8 mouse cellular contexts compared by ENCODE assay signal in genomic region chr5:24335888-24336511, GRCm38 (mm10). TPM values are rescaled to one million over a fixed set of nuclear protein-coding genes. Genes with fewer than 3 reads are reported as not detected.
DNase-seq lines count a peak whose midpoint lies in the region; ATAC-seq and TF ChIP-seq lines count a peak whose summit lies in the region.

No protein-coding gene starts in this region.

- H3K36me3 ChIP-seq in forebrain, embryonic 12.5 days (replicated peaks) = peaks cover 6% of the 10 kb centered on the region; the same call in 1 of the 2 replicates
- no peaks in the 10 kb centered on the region for H3K36me3 ChIP-seq in liver, postnatal 0 days (replicated peaks; ENCODE audit: insufficient read depth, low read length)

- ATAC-seq in forebrain, embryonic 12.5 days (ENCODE audit: low FRiP score) = peak; percentile 91
- ATAC-seq in liver, postnatal 0 days = peak; percentile 54; the same call in 1 of the 2 replicates
- ATAC-seq in erythroid progenitor cell, adult 5-6 weeks (replicated peaks; ENCODE audit: low FRiP score, poor library complexity, severe bottlenecking) = no peak

- H3K4me1 ChIP-seq in forebrain, embryonic 12.5 days = peaks cover 31% of the 10 kb centered on the region
- no peaks in the 10 kb centered on the region for H3K4me1 ChIP-seq in liver, postnatal 0 days (ENCODE audit: insufficient read depth)
- H3K4me1 ChIP-seq in olfactory bulb, adult 2 months (ENCODE audit: control insufficient read depth, insufficient read depth, low read length) = peaks cover 24% of the 10 kb centered on the region

- peak; percentile 74 for TF ChIP-seq CTCF in liver, postnatal 0 days (IDR thresholded peaks at IDR 0.05; ENCODE audit: low read depth)
- peak; percentile 80 for TF ChIP-seq CTCF in olfactory bulb, adult 2 months (IDR thresholded peaks at IDR 0.05; ENCODE audit: insufficient read depth, low read depth, low read length)

- no peak overlapping the region for H3K4me3 ChIP-seq in forebrain, embryonic 12.5 days (replicated peaks)
- H3K4me3 ChIP-seq in liver, postnatal 0 days (ENCODE audit: low read depth, low read length) = no peak overlapping the region
- no peak overlapping the region for H3K4me3 ChIP-seq in olfactory bulb, adult 2 months (ENCODE audit: insufficient read depth, low read depth, low read length)

- no peak overlapping the region; the same call in 1 of the 2 replicates for H3K27ac ChIP-seq in forebrain, embryonic 12.5 days
- no peak overlapping the region for H3K27ac ChIP-seq in liver, postnatal 0 days (ENCODE audit: low read depth)
- no peak overlapping the region for H3K27ac ChIP-seq in olfactory bulb, adult 2 months (ENCODE audit: insufficient read depth, low read depth, low read length)

- no peaks in the 10 kb centered on the region for H3K9me3 ChIP-seq in forebrain, embryonic 12.5 days
- no peaks in the 10 kb centered on the region for H3K9me3 ChIP-seq in liver, postnatal 0 days (ENCODE audit: low read length)

- peak; percentile 44 for DNase-seq in right cerebral cortex, adult 18-20 months
- DNase-seq in right cerebral cortex, postnatal 4 days = no peak
- peak; percentile 74 for DNase-seq in adrenal gland, postnatal 14 days
- peak; percentile 39 for DNase-seq in induced T-regulatory cell, adult 2 months (ENCODE audit: low read depth)
- DNase-seq in liver, postnatal 0 days = peak; percentile 54

- no peak for TF ChIP-seq POLR2A in olfactory bulb, adult 2 months (IDR thresholded peaks at IDR 0.05; ENCODE audit: insufficient read depth, low read depth, low read length)

- no peak overlapping the region for H3K4me2 ChIP-seq in forebrain, embryonic 12.5 days
- no peak overlapping the region for H3K4me2 ChIP-seq in liver, postnatal 0 days (ENCODE audit: low read depth, low read length)

- WGBS in forebrain, embryonic 12.5 days = 11% methylated on average over 3 of the region's 3 CpGs
- 16% methylated on average over 3 of the region's 3 CpGs for WGBS in liver, postnatal 0 days (ENCODE audit: insufficient replicate concordance)
- WGBS in olfactory bulb, adult 2 months = 23% methylated on average over 3 of the region's 3 CpGs

- no peak overlapping the region for H3K9ac ChIP-seq in forebrain, embryonic 12.5 days
- H3K9ac ChIP-seq in liver, postnatal 0 days (replicated peaks) = no peak overlapping the region

- H3K27me3 ChIP-seq in forebrain, embryonic 12.5 days = no peaks in the 10 kb centered on the region
- H3K27me3 ChIP-seq in liver, postnatal 0 days (ENCODE audit: insufficient read depth, low read length) = no peaks in the 10 kb centered on the region

- no peak for TF ChIP-seq EP300 in liver, postnatal 0 days (IDR thresholded peaks at IDR 0.05; ENCODE audit: low read depth)

RNA-seq across cellular contexts. Expression of gene Kcnh2, which starts 15.4 kb away (rescaled TPM):
- 10.7 and 11.1 TPM in 2 replicates for total RNA-seq in adrenal gland, postnatal 14 days (2021)
- 9.8 and 10.1 TPM in 2 replicates for polyA plus RNA-seq in forebrain, embryonic 12.5 days (2016; fragmentation: Nextera tagmentation; extraction: Ambion mirVana)
- 0.05 and 0.08 TPM in 2 replicates for polyA plus RNA-seq in liver, postnatal 0 days (2015; fragmentation: Nextera tagmentation; extraction: Ambion mirVana)
- polyA plus RNA-seq in olfactory bulb, adult 2 months (2012; ENCODE audit: insufficient read depth, insufficient read length, low replicate concordance, missing spikeins) = not detected in 2 replicates
- total RNA-seq in erythroid progenitor cell, adult 5-6 weeks (2015; ENCODE audit: low replicate concordance) = not detected in 2 replicates
- total RNA-seq in erythroid progenitor cell, adult 5-6 weeks (2017; ENCODE audit: low replicate concordance) = not detected in 2 replicates

RNA-seq across cellular contexts. Expression of gene Nos3, which starts 28.6 kb away (rescaled TPM):
- total RNA-seq in adrenal gland, postnatal 14 days (2021) = 16.8 and 18.3 TPM in 2 replicates
- 7.1 and 7.2 TPM in 2 replicates for polyA plus RNA-seq in forebrain, embryonic 12.5 days (2016; fragmentation: Nextera tagmentation; extraction: Ambion mirVana)
- polyA plus RNA-seq in liver, postnatal 0 days (2015; fragmentation: Nextera tagmentation; extraction: Ambion mirVana) = 1.7 and 1.8 TPM in 2 replicates
- not detected in 2 replicates for polyA plus RNA-seq in olfactory bulb, adult 2 months (2012; ENCODE audit: insufficient read depth, insufficient read length, low replicate concordance, missing spikeins)
- not detected in 2 replicates for total RNA-seq in erythroid progenitor cell, adult 5-6 weeks (2015; ENCODE audit: low replicate concordance)
- total RNA-seq in erythroid progenitor cell, adult 5-6 weeks (2017; ENCODE audit: low replicate concordance) = not detected in 2 replicates

RNA-seq across cellular contexts. Expression of gene Atg9b, which starts 55.9 kb away (rescaled TPM):
- total RNA-seq in adrenal gland, postnatal 14 days (2021) = 0.41 and 0.60 TPM in 2 replicates
- 0.34 and 0.53 TPM in 2 replicates for polyA plus RNA-seq in forebrain, embryonic 12.5 days (2016; fragmentation: Nextera tagmentation; extraction: Ambion mirVana)
- polyA plus RNA-seq in liver, postnatal 0 days (2015; fragmentation: Nextera tagmentation; extraction: Ambion mirVana) = 0.25 and 0.48 TPM in 2 replicates
- polyA plus RNA-seq in olfactory bulb, adult 2 months (2012; ENCODE audit: insufficient read depth, insufficient read length, low replicate concordance, missing spikeins) = not detected in 2 replicates
- not detected in 2 replicates for total RNA-seq in erythroid progenitor cell, adult 5-6 weeks (2015; ENCODE audit: low replicate concordance)
- not detected in 2 replicates for total RNA-seq in erythroid progenitor cell, adult 5-6 weeks (2017; ENCODE audit: low replicate concordance)

RNA-seq across cellular contexts. Expression of gene Abcb8, which starts 57.5 kb away (rescaled TPM):
- 80.9 and 92.2 TPM in 2 replicates for total RNA-seq in adrenal gland, postnatal 14 days (2021)
- polyA plus RNA-seq in forebrain, embryonic 12.5 days (2016; fragmentation: Nextera tagmentation; extraction: Ambion mirVana) = 43.6 and 47.4 TPM in 2 replicates
- 20.3 and 22.3 TPM in 2 replicates for polyA plus RNA-seq in liver, postnatal 0 days (2015; fragmentation: Nextera tagmentation; extraction: Ambion mirVana)
- polyA plus RNA-seq in olfactory bulb, adult 2 months (2012; ENCODE audit: insufficient read depth, insufficient read length, low replicate concordance, missing spikeins) = not detected in 2 replicates
- total RNA-seq in erythroid progenitor cell, adult 5-6 weeks (2015; ENCODE audit: low replicate concordance) = 11.9 TPM in 1 of 2 replicates, not detected in the other
- total RNA-seq in erythroid progenitor cell, adult 5-6 weeks (2017; ENCODE audit: low replicate concordance) = 1.7 and 8.0 TPM in 2 replicates
